Mouse (Mus musculus): ENCODE results near the gene Uhmk1.
A peak's percentile ranks its signal among the peaks of the same experiment; 100 is the strongest.

Uhmk1 gene

GRCm38 (mm10) chr1:170174814-170175332, 40.3 kb downstream of the Uhmk1 start, which contains the start of gene Uap1:
Gene Uap1 (minus strand): TSS chr1:170174957.
- DNase-seq (ENCODE audit: low read depth): peak; percentile 95

GRCm38 (mm10) chr1:170173991-170174813, 41.0 kb downstream of the Uhmk1 start:
- DNase-seq (ENCODE audit: low read depth): no peak

- DNase-seq (ENCODE audit: low read depth): no peak
Observed at GRCm38 (mm10) chr1:170167781-170168180, 47.4 kb downstream of the Uhmk1 start.

GRCm38 (mm10) chr1:170164913-170165312, 50.3 kb downstream of the Uhmk1 start:
- no peak for DNase-seq (ENCODE audit: low read depth)

GRCm38 (mm10) chr1:170164053-170164614, 51.1 kb downstream of the Uhmk1 start:
- DNase-seq (ENCODE audit: low read depth): no peak

GRCm38 (mm10) chr1:170163398-170163943, 51.7 kb downstream of the Uhmk1 start:
- no peak for DNase-seq (ENCODE audit: low read depth)

GRCm38 (mm10) chr1:170161852-170162251, 53.3 kb downstream of the Uhmk1 start:
- no peak for DNase-seq (ENCODE audit: low read depth)

GRCm38 (mm10) chr1:170160397-170160938, 54.7 kb downstream of the Uhmk1 start:
- no peak for DNase-seq (ENCODE audit: low read depth)

GRCm38 (mm10) chr1:170159707-170160106, 55.5 kb downstream of the Uhmk1 start:
- no peak for DNase-seq (ENCODE audit: low read depth)

GRCm38 (mm10) chr1:170155761-170156160, 59.4 kb downstream of the Uhmk1 start:
- DNase-seq (ENCODE audit: low read depth): no peak

GRCm38 (mm10) chr1:170155298-170155697, 59.9 kb downstream of the Uhmk1 start:
- DNase-seq (ENCODE audit: low read depth): no peak

GRCm38 (mm10) chr1:170153986-170154385, 61.2 kb downstream of the Uhmk1 start:
- DNase-seq (ENCODE audit: low read depth): no peak

GRCm38 (mm10) chr1:170152552-170152951, 62.6 kb downstream of the Uhmk1 start:
- DNase-seq (ENCODE audit: low read depth): no peak

- no peak for DNase-seq (ENCODE audit: low read depth)
Observed at GRCm38 (mm10) chr1:170150870-170151269, 64.3 kb downstream of the Uhmk1 start.

GRCm38 (mm10) chr1:170149756-170150155, 65.4 kb downstream of the Uhmk1 start:
- no peak for DNase-seq (ENCODE audit: low read depth)

GRCm38 (mm10) chr1:170148536-170148935, 66.7 kb downstream of the Uhmk1 start:
- DNase-seq (ENCODE audit: low read depth): no peak

- no peak for DNase-seq (ENCODE audit: low read depth)
Observed at GRCm38 (mm10) chr1:170147651-170148448, 67.3 kb downstream of the Uhmk1 start.

GRCm38 (mm10) chr1:170145606-170146005, 69.6 kb downstream of the Uhmk1 start:
- DNase-seq (ENCODE audit: low read depth): no peak
